Mouse (Mus musculus): ENCODE data around the gene Gm45799.

DNA sequence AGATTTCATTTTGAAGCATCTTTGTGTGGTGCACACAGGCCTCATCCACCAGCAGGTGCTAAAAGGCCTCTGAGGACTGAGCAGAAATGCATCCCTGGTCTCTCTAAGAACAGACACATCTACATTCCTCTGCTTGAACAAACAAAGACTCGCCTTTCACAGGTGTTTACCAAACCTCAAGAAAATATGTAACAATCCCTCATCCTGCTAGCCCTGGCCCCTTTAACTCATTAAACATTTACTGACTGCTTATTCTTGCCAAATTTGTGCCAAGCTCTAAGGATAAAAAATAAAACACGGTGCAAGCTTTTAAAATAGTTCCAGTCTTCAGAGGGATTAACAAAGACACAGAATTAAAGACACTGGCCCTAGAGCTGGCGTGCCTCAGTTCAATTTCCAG, 20.7 kb upstream of the Gm45799 start:
- TF ChIP-seq ZNF384 (IDR thresholded peaks at IDR 0.05; ENCODE audit: low read depth, low read length) (no peak), HCFC1 (IDR thresholded peaks at IDR 0.05; ENCODE audit: borderline replicate concordance, insufficient read depth, low read length) (no peak)
